Mouse (Mus musculus): Measurements from ENCODE around the gene Camkk1.

DNA sequence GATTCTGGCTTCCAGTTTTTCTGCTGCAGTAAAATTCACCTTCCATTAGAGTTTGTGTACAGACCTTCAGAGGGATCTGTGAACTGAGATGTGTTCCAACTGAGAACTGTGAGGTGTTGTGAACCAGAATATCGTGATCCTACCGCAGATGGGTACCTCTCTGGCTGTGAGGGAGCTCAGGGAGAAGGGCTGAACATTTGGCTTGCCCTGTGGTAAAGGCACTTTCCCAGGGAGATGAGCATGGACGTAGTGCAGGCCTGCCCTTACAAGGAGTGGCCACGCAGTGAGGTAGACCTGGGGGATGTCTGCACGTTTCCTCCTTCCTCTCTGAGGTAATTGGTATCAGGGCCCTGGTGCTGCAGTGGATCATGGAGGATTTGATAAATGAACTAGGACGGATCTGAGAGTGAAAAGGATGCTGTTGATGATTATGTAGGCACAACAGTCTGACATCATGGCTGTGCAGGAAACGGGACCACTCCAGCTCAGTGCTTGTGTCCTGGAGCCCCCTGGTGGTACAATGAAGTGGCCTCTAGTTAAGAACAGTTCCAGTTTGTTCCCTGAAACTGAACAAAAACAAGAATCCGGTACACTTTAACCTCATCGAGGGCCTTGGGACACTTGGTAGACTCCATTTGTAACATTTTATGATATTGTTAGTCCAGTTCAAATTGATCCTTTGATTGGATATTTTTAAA is 20.4 kb downstream of the Camkk1 start:
- peak; percentile 89 for TF ChIP-seq CTCF (IDR thresholded peaks at IDR 0.05; ENCODE audit: low read depth)
- no peak for TF ChIP-seq EP300 (IDR thresholded peaks at IDR 0.05; ENCODE audit: low read depth)
